Mouse (Mus musculus): ENCODE measurements at regions not wholly inside any gene's neighbourhood (a gene's known extent, or its start where the extent isn't known, plus 50 kb on each side); places are given as distances from the start of the nearest gene placed in this dataset.

DNA sequence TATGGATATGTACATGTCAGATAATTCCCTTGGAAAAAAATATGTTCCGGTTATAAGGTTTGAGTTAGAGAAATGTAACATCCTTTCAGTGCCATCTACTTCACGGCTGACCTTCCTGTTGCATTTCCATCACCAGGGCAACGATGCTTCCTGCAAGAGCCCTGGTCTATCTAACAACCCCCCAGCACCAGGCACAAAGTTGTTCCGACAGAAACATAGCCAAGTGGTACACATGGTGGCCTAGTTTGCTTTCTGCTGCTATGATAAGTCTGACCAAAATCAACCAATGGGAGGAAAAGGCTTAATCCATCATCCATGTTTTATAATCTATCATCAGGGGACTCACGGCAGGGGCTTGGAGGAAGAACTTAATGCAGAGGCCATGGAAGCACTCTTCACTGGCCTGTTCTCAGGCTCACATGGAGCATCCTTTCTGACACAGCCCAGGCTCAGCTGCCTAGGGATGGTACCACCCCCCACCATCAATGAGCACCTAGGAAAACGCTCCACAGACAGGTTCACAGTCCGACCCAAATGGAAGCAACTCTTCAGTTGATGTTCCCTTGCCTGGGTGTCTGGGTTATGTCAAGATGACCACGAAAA lies 372.2 kb downstream of the Cbln4 start:
- DNase-seq = no peak

DNA sequence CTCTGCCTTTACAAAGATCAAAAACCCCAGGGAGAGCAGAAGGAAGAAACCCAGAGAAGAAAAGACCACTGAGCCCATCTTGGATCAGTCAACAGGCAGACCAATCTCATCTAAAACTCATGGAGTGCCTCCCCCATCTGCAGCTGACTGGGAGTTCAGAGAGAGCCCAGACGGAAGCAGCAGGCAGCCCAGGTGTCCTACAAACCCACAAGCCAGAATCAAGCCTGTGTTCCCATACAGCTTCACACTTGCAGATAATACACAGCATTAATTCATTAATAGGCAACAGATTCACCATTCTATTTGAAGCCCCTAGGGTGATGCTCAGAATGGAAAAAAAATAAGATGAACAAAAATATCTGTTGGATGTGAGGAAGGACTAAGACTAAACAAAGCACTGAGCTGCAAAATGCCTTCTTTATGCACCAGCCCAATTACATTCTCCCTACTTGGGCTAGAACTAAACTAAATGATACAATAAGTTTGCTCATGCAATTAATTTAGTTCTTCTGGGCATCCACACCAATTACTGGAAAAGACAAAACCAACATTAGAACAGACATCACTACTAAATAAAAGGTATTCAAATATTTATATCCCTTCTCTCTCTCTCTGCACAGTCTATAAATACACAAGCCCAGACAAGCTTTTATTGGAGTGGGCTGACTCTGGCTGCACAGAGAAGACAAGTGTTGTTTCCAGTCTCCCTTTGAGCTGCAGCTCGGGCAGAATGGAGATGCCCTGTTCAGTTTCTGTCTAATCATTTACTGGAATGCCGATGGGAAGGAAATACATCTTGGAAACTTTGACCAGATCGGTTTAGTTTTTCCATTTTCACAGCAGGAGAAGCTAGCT lies 374.2 kb downstream of the Cbln4 start:
- no peak for DNase-seq

DNA sequence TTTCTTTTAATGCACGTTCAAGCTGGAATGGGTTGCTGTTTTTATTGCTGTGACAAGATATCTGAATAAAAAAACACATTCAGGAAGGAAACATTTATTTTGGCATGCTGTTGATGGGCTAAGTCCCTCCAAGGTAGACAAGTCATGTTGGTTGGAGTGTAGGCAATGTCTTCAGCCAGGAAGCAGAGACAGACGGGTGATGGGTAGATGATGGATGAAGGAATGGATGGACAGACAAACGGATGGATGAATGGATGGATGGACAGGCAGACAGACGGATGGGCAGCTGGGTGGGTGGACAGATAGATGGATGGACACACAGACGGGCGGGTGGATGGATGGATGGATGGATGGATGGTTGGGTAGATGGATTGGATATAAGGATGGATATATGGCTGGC lies 380.7 kb downstream of the Cbln4 start:
- DNase-seq = no peak

DNA sequence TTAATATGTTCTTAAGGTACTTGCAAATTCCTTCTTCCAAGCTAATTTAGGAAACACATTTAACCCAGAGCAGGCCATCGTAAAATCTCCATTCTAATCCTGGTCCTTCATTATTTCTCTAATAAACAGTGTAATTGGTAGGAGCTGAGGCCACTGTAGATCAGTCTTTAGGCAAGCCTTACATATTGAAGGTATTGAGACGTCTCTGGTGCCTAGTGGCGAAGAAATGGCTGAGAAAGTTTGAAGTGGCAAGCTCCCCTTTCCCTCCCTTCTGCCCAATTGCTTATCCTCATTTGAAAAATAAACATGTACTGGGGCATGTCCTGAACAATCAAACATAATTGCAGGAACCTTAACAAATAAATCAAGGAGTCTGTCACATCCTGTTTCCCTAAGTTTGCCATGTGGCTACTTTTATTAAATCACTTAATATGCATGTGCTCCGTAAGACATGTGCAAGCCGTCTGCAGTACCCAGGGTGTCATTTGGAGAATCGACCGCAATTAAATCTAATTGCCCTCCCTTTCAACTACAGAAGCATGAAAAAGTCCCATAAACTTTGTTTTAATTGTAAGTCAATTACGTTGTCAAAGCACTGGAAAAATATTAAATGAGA lies 381.3 kb downstream of the Cbln4 start:
- DNase-seq = no peak

DNA sequence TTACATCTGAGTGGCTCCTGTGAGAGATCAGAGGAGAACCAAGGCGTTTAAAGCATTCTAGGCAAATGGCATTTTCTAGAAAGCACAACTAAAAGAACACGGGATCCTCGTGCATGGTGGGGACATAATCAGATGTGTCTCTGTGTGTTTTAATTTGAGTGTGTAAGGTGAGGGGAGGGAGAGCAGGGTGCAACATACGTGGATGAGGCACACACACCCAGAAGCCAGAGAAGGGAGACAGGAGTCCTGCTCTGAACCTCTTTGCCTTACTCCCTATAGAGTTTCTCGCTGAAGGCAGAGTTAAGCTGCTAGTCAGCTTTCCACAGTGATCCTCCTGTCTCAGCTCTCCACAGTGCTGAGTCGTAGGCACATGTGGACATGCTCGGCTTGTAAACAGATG lies 386.1 kb downstream of the Cbln4 start:
- no peak for DNase-seq

DNA sequence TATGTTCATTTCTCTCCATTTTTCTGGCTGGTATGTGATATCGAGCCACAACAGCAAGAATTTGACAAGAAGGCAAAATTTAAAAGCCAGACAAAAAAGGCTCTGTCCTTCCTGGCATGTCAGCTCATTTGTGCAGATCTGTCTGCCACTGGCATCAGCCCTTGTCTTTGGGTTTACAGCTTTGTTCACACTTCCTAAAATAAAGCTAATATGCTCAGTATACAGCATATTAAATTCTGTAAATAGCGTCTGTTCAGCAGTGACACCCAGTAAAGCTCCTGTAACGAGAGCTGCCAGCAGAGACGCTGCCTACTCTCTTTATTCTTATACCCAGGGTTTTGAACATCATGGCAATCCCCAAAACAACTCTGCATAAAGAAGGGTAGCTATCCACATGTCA lies 401.5 kb downstream of the Cbln4 start:
- no peak for DNase-seq

DNA sequence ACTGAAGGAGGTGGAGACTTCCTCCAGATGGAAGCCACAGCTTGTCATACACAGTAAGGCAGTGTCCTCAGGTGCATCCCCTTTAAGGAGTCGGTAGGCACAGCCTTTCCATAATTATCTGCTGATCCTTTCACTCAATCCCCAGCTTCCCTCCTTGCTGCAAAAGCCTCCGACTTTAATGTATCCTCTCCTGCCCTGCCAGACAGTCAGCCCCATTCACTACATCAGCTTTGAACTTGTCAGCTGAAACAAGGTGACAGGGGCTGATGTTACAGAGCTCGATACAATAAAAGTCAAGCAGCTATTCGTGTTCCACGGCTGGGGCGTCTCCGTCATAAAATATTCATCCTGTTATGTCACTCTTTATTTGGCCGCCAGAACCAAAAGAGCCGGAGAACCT lies 402.8 kb downstream of the Cbln4 start:
- no peak for DNase-seq

DNA sequence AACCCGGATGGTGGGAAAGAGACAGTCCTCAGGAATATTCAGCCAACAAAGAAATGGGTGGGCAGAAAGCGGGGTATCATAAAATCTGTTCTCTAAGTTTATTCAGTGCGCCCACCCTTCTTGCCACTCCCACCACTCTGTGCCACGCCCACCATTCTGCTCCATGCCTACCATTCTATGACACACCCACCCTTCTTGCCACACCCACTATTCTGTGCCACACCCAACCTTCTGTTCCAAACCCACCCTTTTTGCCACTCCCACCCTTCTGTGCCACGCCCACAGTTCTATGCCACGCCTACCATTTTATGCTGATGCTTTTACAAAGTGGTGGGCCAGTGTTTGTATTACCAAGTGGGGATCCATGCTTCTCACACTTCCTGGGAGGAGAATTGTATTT lies 404.3 kb downstream of the Cbln4 start:
- DNase-seq = no peak

DNA sequence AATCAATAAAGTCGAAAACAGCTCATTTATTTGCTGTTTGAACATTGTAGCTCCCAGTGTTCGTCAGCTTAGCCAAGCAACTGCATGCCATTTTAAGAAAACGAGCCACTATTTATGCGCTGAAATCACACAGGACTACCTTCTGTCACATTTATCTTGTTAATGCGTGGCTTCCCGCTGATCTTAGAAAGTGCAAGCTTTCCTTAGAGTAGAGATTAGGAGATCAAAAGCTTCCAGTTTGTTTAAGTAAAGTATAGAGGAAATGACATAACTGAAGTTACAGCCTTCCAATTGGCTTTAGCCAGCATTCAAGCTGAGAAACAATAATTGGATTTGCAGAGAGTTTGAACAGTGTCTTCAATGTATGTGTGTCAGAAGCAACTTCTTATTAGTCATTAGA lies 406.4 kb downstream of the Cbln4 start:
- DNase-seq = no peak

DNA sequence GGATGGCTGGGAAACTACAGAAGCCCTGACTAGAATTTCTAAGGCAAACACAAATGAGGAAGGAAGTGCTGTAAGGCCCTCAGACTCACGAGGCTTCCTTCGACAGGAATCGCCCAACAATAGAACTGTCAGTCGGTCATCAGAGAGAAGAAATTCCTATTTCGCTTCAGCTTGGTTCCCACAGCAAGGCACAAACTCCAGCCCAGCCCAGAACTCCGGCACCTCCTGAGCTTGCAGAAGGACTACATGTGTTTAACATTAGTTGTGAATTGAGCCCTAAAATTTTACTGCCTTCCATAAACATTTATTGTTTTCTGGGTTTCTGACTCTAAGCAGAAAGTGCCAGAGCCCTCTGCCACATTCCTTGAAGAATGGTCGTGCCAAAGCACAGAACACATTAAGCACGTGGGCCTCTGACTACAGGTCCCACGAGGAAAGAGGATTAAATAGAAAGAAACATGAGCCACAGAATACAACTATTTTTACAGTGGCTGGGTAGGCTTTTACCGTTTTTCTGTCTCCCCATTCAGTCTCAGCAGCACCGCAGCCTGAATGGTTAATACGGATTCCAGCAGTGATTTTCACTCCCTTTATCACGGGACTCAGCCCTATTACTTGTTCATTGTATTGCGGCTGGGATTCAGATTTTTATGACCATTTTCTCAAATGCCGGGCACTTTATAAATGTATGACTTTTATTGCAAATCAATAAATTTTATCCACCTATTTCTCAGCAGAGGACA lies 409.7 kb downstream of the Cbln4 start:
- peak; percentile 24 for DNase-seq

DNA sequence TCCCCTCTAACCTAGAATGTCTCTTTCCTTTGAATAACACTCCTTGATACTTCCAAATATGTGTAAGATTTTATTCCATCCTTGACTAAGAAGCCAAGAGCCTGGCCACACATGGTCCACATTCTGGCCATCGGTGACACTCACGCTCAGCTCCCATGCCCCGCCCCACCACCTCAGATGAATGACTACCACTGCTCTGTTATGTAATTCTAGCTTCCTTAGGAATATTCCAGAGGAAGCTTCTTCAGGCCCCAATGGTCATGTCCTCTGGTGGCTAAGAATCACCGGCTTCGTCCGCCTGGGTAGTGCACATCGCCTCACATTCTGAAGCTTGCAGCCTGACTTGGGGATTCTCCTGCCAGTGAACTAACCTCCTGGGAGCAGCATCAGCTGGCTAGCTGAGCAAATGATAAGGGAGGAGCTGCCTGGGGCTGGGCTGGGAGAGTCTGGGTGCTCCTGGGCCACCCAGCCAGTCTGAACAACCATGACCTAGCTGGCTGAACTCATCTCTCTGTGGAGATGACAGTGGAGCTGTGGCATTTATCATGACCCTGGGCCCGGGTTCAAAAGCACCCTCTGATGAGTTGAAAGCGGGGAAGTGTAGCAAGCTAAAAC lies 413.1 kb downstream of the Cbln4 start:
- peak; percentile 8 for DNase-seq

DNA sequence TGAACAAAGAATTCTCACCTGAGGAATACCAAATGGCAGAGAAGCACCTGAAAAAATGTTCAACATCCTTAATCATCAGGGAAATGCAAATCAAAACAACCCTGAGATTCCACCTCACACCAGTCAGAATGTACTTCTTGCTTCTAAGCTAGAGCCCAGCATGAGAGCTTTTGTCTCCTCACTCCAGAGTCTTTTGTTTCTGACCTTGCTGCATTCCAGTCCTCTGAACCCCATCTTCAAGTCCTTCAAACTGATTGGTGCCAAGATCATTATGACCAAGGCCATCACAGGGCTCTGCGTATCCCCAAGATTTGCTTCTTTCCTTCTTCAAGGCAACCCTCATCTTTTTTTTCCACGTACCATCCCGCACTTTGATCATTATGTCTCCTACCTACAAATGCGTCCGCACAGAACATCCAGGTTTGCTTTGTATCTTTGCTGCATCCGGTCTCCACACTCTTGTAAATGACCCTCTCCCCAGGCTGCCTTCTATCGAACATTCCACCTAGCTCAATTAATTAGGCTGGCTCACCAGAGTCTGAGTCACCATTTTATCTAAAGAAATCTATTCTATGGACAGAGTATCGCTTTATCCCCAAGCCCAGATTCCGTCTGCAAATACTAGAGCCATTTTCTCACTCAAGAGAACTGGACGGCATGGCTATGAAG lies 414.9 kb downstream of the Cbln4 start:
- DNase-seq = no peak

DNA sequence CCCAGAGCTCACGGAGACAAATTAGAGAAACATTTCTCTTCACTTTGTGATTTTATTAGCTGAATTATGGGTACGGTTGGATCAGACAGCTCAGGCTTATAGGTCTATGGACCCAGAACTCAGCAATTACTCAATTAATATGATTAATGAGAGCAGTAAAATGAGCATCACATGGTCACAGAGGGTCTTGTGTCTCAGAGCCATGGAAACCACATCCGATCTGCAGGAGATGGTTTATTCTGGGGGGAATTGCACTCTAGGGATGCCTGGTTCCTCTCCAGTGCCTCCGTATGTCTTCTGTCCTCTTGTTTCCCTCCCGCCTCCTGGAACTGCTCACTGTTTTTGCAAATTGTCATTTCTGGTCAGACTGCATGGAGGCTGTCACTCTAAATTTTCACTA lies 422.6 kb downstream of the Cbln4 start:
- DNase-seq = no peak

DNA sequence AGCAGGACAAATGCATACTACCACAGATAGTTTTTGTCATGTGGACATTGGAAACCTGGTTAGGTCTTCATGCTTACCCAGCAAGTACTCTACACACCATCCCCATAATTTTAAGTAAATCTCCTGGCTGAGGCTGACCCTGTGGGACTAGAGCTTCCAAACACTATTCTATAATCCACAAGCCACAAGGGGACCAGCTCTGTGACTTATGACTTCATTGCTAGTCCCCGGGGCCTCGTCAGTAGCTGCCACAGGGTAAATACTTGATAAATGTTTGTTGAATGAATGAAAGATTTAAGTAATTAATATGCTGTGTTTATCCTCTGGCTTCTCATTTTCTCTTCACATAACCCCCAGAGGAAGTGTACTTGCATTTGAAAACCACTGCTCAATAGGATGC lies 423.0 kb downstream of the Cbln4 start:
- no peak for DNase-seq

DNA sequence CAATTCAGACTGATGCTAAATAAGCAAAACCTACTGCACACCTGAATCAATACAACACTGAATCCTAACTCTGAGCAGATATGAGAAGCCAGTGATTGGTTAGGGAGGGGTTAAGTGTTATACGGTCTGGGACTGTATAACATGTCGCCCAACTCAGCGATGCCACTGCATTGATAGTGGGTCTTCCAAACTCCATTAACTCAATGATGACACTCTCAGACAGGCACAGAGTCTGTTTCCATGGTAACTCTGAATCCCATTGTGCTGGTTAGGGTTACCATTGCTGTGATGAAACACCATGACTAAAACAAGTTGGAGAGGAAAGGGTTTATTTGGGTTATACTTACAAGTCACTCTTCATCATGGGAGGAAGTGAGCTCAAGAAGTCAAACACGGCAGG lies 424.5 kb downstream of the Cbln4 start:
- DNase-seq = no peak

DNA sequence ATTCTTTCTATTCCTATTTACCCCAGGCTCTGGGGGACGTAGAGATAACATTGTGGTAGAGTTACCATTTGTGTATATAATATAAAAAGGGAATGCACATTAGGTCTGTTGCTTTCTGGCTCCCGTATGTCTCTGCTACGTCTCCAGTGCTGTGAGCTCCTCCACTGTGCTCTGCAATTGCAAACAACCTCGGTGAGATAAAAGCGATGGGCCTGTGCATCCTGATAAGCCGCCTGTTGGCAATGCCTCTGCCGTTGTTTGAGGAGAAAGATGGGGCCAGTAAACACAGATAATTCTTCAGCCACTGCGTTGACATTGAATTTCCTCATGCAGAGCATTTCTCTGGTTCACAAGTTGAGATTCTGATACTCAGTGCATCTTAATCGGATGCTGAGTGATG lies 424.9 kb downstream of the Cbln4 start:
- DNase-seq = no peak

DNA sequence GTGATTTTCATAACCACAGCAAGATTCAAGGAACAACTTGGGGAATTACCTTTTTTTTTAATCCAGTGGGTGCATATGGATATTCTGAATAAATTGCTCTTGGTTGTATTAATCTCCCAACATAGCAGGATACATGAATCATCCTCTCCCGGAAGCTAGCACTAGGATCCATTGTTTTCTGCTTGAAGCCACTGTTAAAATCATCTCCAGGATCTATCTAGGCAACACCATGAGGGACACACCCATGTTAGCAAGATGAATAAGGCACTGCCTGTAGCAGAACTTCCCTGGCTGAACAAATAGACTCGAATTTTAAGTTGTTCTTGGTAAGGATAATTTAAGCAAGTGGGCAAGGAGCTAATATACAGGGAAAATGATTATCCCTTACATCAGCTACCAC lies 427.8 kb downstream of the Cbln4 start:
- no peak for DNase-seq

DNA sequence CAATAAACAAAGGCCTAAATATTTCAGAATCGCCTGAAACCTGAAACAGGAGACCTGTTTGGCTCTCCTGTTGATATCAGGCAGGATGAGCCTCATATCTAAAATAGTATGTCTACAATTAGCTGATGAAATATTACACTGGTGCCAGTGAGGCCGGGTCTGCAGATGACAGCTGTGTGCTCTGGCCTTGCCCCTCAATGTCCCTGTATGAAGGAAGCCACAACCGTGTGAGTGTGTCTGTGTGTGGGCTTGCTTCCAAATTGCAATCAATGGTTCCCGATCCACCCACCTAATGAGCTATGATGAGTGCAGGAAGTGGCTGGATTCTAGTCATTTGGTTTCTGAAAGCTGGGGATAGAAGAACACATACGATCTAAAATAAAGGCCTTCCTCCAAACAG lies 438.2 kb downstream of the Cbln4 start:
- DNase-seq = no peak

DNA sequence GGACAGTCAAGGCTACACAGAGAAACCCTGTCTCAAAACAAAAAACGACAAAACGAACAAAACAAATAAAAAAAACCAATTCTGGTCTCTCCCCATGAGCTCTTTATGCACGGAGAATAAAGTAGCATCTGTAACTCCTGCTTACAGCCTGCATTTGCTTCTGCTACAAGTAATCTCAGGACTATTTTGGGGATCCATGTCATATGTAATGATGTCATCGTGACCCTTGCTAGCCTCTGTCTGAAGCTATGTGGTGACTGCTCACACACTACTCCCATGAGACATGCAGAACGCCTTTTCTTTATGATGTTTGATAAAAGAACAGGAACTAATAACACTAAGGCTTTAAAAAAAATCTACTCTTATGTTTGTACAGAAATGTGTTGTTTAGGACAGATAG lies 448.0 kb downstream of the Cbln4 start:
- no peak for DNase-seq

DNA sequence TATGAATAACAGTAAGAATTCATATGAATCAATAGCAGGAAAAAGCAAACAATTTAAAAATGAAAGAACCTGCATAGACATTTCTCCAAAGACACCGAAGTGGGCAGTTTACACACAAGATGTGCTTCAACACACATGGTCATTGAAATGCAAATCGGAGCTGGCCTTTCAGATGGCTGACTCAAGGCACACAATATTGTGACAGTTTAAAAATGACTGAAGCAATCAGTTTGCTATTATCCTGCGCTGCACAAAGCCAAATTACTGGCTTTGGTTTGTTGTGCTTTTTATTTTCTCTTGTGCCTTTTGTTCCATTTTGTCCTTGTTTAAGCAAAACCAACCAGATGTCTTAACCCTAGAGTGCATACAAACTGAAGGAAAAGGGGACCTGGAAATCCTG lies 449.4 kb downstream of the Cbln4 start:
- no peak for DNase-seq

DNA sequence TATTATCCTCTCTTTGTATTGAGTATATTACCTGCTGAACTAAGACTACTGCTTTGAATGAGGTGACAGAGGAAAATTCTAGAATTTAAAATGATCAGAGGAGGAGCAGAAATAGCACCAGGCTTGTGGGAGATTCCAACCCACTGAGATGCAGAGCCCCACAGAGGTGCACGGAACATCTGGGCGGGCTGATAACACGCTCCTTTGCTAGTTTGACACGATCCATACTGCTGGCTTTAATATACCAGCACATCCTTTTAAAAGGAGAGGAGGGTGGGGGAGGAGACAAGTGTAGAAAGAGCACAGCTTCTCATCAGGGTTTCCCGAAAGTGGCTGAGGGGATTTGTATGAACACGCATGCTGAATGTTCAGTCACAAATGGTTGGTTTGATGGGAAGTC lies 451.0 kb downstream of the Cbln4 start:
- no peak for DNase-seq

DNA sequence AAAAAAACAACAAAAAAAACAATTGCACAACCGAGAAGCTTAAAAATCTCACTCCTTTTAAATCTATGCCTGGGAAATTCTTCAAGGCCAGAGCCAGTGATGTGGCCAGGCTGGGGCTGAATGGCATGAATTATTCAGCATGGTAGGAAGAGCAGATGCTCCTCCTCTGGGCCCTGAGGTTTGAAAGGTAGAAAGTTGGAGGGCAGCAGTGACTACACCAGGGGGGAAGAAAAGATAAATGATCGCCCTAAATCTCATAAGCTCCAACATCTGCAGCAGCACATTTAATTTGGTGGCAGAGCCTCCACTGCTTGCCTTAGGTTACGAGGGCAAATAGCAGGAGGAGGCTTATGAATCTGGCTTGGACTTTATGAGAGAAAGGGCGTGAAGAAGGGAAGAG lies 455.1 kb downstream of the Cbln4 start:
- no peak for DNase-seq
